Mouse (Mus musculus): ENCODE results near the gene Nfic. TPM values are rescaled to one million over a fixed set of nuclear protein-coding genes. Genes with fewer than 3 reads are reported as not detected.
A peak's percentile ranks its signal among the peaks of the same experiment; 100 is the strongest.

Nfic gene
- total and polyA plus RNA-seq, 3 experiments = 2.0 to 9.7 TPM; not detected in 1

DNA sequence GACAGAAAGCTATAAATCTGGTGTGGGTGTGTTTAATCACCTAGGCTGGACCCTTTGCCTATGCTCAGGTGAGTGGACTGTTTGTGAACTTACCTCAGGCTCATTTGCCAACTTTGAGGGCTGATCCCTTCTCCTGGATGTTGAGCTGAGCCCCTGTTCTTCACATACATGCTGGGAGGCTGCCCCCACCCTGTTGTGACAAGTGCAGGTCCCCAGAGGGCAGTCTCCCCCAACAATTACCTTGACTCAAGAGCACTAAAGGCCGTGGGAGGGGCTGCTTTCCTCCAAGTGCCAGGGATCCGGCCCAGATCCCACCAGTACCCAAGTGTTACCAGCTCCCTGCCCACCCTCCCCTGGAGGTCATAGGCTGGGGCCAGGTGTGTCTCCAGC lies 29.6 kb upstream of the Nfic start:
- H3K4me1 ChIP-seq (ENCODE audit: control insufficient read depth in 1 of 2, insufficient read depth in 2 of 2, low read length in 2 of 2) = peaks cover 0 to 14% of the 10 kb centered on the region in 2 experiments; a peak in 2 of 4 replicates

GRCm38 (mm10) chr10:81484441-81485059 lies 29.1 kb upstream of the Nfic start:
- Histone ChIP-seq H3K36me3 (ENCODE audit: control insufficient read depth in 1 of 2, insufficient read depth in 2 of 2, low read length in 2 of 2) (no peaks in the 10 kb centered on the region; a peak in 1 of 4 replicates), H3K27me3 (ENCODE audit: control insufficient read depth in 1 of 2, insufficient read depth in 2 of 2, low read length in 2 of 2) (no peaks in the 10 kb centered on the region), H3K79me2 (ENCODE audit: control insufficient read depth, insufficient read depth, low read length, poor library complexity) (no peaks in the 10 kb centered on the region), H3K4me3 (ENCODE audit: control insufficient read depth in 1 of 2, insufficient read depth in 1 of 2, low read depth in 2 of 2, low read length in 2 of 2) (no peak overlapping the region), H3K9me3 (replicated peaks; ENCODE audit: insufficient read depth, low read length) (no peaks in the 10 kb centered on the region), H3K4me1 (ENCODE audit: control insufficient read depth in 1 of 2, insufficient read depth in 2 of 2, low read length in 2 of 2) (peaks cover 0 to 14% of the 10 kb centered on the region in 2 experiments; a peak in 2 of 4 replicates), H3K27ac (ENCODE audit: control insufficient read depth, low read depth, low read length) (no peak overlapping the region), H3K9ac (ENCODE audit: control insufficient read depth, low read depth, low read length, poor library complexity, severe bottlenecking) (no peak overlapping the region)
- TF ChIP-seq MAZ (IDR thresholded peaks at IDR 0.05; ENCODE audit: low read depth, low read length) (0 out of 2 replicates have a peak, but pooled peaks have one; percentile 22), UBTF (IDR thresholded peaks at IDR 0.05; ENCODE audit: borderline replicate concordance, insufficient read depth, low read depth, low read length) (no peak), TAL1 (IDR thresholded peaks at IDR 0.05; ENCODE audit: low read length) (no peak), MXI1 (IDR thresholded peaks at IDR 0.05; ENCODE audit: low read depth, low read length) (no peak; the same call in 1 of the 2 replicates), POLR2A (IDR thresholded peaks at IDR 0.05; ENCODE audit: control insufficient read depth in 1 of 2, insufficient read depth in 1 of 2, low read depth in 1 of 2, low read length in 2 of 2, poor library complexity in 1 of 2) (0 out of 4 replicates have a peak, but pooled peaks of 1 of the 2 experiments have one; percentile 2), ZNF384 (IDR thresholded peaks at IDR 0.05; ENCODE audit: low read depth, low read length) (no peak)
- DNase-seq (ENCODE audit: low read depth, low spot score) = no peak

More for the DNA sequence above, 29.6 kb upstream of the Nfic start:
- H3K27ac ChIP-seq (ENCODE audit: control insufficient read depth, low read depth, low read length) = no peak overlapping the region
- no peak overlapping the region for H3K4me3 ChIP-seq (ENCODE audit: control insufficient read depth in 1 of 2, insufficient read depth in 1 of 2, low read depth in 2 of 2, low read length in 2 of 2)
- DNase-seq (ENCODE audit: low read depth, low spot score) = peak; percentile 57
- no peaks in the 10 kb centered on the region; a peak in 1 of 4 replicates for H3K36me3 ChIP-seq (ENCODE audit: control insufficient read depth in 1 of 2, insufficient read depth in 2 of 2, low read length in 2 of 2)
- no peaks in the 10 kb centered on the region for H3K27me3 ChIP-seq (ENCODE audit: control insufficient read depth in 1 of 2, insufficient read depth in 2 of 2, low read length in 2 of 2)
- no peaks in the 10 kb centered on the region for H3K79me2 ChIP-seq (ENCODE audit: control insufficient read depth, insufficient read depth, low read length, poor library complexity)
- TF ChIP-seq ZMIZ1 (IDR thresholded peaks at IDR 0.05; ENCODE audit: low read depth, low read length) = no peak
- TF ChIP-seq TCF12 (IDR thresholded peaks at IDR 0.05; ENCODE audit: low read depth, low read length) = no peak
- no peak for TF ChIP-seq TBP (IDR thresholded peaks at IDR 0.05; ENCODE audit: low read depth, low read length)
- peak; percentile 32 for TF ChIP-seq RAD21 (IDR thresholded peaks at IDR 0.05; ENCODE audit: low read depth, low read length)
- TF ChIP-seq CHD2 (IDR thresholded peaks at IDR 0.05; ENCODE audit: low read length) = no peak
- peak in 2 of 3 experiments; percentile 47 to 50; a peak in 5 of 6 replicates for TF ChIP-seq CTCF (IDR thresholded peaks at IDR 0.05 in 2 of 3, conservative IDR thresholded peaks at IDR 0.05 in 1 of 3; ENCODE audit: control insufficient read depth in 1 of 3, insufficient read depth in 1 of 3, low read depth in 2 of 3, low read length in 3 of 3, poor library complexity in 1 of 3, severe bottlenecking in 1 of 3)
- TF ChIP-seq CHD1 (IDR thresholded peaks at IDR 0.05; ENCODE audit: low read depth, low read length) = no peak
- TF ChIP-seq ZKSCAN1 (IDR thresholded peaks at IDR 0.05; ENCODE audit: low read depth, low read length) = no peak
- TF ChIP-seq SIN3A (IDR thresholded peaks at IDR 0.05; ENCODE audit: low read length) = no peak
- TF ChIP-seq MYB (IDR thresholded peaks at IDR 0.05; ENCODE audit: low read depth, low read length) = no peak
- TF ChIP-seq HCFC1 (IDR thresholded peaks at IDR 0.05; ENCODE audit: low read depth, low read length) = no peak
- TF ChIP-seq TAL1 (IDR thresholded peaks at IDR 0.05; ENCODE audit: low read length) = no peak
- no peak for TF ChIP-seq MAX (IDR thresholded peaks at IDR 0.05; ENCODE audit: low read length)
- TF ChIP-seq KAT2A (conservative IDR thresholded peaks at IDR 0.05; ENCODE audit: low read depth, low read length) = no peak
- no peak for TF ChIP-seq MXI1 (IDR thresholded peaks at IDR 0.05; ENCODE audit: low read depth, low read length)
- no peak for TF ChIP-seq USF1 (IDR thresholded peaks at IDR 0.05; ENCODE audit: low read depth, low read length)
- TF ChIP-seq USF2 (IDR thresholded peaks at IDR 0.05; ENCODE audit: borderline replicate concordance in 1 of 2, insufficient read depth in 1 of 2, low read depth in 1 of 2, low read length in 2 of 2) = no peak
- TF ChIP-seq RCOR1 (IDR thresholded peaks at IDR 0.05; ENCODE audit: low read depth, low read length) = no peak
- TF ChIP-seq POLR2AphosphoS2 (IDR thresholded peaks at IDR 0.05; ENCODE audit: low read length) = peak; percentile 14
- no peak; a peak in 1 of 4 replicates for TF ChIP-seq POLR2A (IDR thresholded peaks at IDR 0.05; ENCODE audit: control insufficient read depth in 1 of 2, insufficient read depth in 1 of 2, low read depth in 1 of 2, low read length in 2 of 2, poor library complexity in 1 of 2)
- TF ChIP-seq MAZ (IDR thresholded peaks at IDR 0.05; ENCODE audit: low read depth, low read length) = peak; percentile 50; the same call in 1 of the 2 replicates
- no peak for TF ChIP-seq MYC (IDR thresholded peaks at IDR 0.05; ENCODE audit: low read depth, low read length)
- TF ChIP-seq SMC3 (IDR thresholded peaks at IDR 0.05; ENCODE audit: low read depth, low read length) = peak; percentile 35
- no peak for TF ChIP-seq MAFK (IDR thresholded peaks at IDR 0.05; ENCODE audit: borderline replicate concordance, low read depth, low read length)
- no peak for TF ChIP-seq MEF2A (IDR thresholded peaks at IDR 0.05; ENCODE audit: extremely low read depth, insufficient replicate concordance, low read depth, low read length, poor library complexity, severe bottlenecking)
- TF ChIP-seq UBTF (IDR thresholded peaks at IDR 0.05; ENCODE audit: borderline replicate concordance, insufficient read depth, low read depth, low read length) = no peak
- no peak for TF ChIP-seq GATA1 (IDR thresholded peaks at IDR 0.05; ENCODE audit: low read depth, low read length)
- TF ChIP-seq ZC3H11A (IDR thresholded peaks at IDR 0.05; ENCODE audit: low read depth, low read length) = no peak
- no peak overlapping the region for H3K9ac ChIP-seq (ENCODE audit: control insufficient read depth, low read depth, low read length, poor library complexity, severe bottlenecking)
- no peaks in the 10 kb centered on the region for H3K9me3 ChIP-seq (replicated peaks; ENCODE audit: insufficient read depth, low read length)

Measured in MEL (cell line).